Mouse (Mus musculus): ENCODE results near the gene Scaf4. TPM values are rescaled to one million over a fixed set of nuclear protein-coding genes. Genes with fewer than 3 reads are reported as not detected.

Scaf4 gene
- polyA plus RNA-seq, 1 experiment from 2014 or later: 17.5 TPM

DNA sequence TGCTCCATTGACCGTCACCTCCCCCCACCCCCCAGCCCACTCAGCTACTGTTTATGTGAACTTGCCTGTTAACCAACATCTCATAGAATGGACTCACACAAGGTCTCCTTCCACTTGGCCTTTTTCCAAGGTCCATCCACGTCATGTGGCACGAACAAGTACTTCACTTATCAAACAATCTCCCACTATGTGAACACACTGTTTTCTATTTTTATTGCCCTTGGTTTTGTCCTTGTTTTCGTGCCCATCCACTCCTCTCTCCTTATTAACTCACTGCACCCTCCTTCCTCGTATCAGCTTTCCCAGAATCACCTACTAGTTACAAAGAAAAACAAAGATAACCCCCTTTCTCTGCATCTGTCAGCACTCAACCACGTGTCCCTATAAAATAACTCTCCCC is 49.7 kb downstream of the Scaf4 start:
- no peak; the same call in 1 of the 2 replicates for ATAC-seq (ENCODE audit: insufficient number of reproducible peaks, insufficient read depth, low FRiP score, low read depth)
- H3K4me2 ChIP-seq (ENCODE audit: low read length): peak overlapping the region; percentile 5
- no peaks in the 10 kb centered on the region for H3K27me3 ChIP-seq (ENCODE audit: control insufficient read depth, insufficient read depth, low read length)
- peaks cover 36% of the 10 kb centered on the region for H3K36me3 ChIP-seq (ENCODE audit: control insufficient read depth, insufficient read depth, low read length)
- peak overlapping the region in 1 of 2 experiments; percentile 33; a peak in 2 of 4 replicates for H3K27ac ChIP-seq (replicated peaks in 1 of 2; ENCODE audit: control insufficient read depth in 1 of 2, insufficient read depth in 1 of 2, low read depth in 2 of 2, low read length in 2 of 2)
- no peaks in the 10 kb centered on the region for H3K9me3 ChIP-seq (ENCODE audit: control insufficient read depth, low read length)
- H3K4me1 ChIP-seq (ENCODE audit: control insufficient read depth in 2 of 2, insufficient read depth in 2 of 2, low read length in 2 of 2): peaks cover 5 to 12% of the 10 kb centered on the region in 2 experiments; a peak in 3 of 4 replicates
- H3K9ac ChIP-seq (ENCODE audit: low read length): no peak overlapping the region
- H3K4me3 ChIP-seq (ENCODE audit: control insufficient read depth in 1 of 2, insufficient read depth in 1 of 2, low read depth in 1 of 2, low read length in 2 of 2): no peak overlapping the region
- WGBS: 17% methylated on average over 6 of the region's 6 CpGs

DNA sequence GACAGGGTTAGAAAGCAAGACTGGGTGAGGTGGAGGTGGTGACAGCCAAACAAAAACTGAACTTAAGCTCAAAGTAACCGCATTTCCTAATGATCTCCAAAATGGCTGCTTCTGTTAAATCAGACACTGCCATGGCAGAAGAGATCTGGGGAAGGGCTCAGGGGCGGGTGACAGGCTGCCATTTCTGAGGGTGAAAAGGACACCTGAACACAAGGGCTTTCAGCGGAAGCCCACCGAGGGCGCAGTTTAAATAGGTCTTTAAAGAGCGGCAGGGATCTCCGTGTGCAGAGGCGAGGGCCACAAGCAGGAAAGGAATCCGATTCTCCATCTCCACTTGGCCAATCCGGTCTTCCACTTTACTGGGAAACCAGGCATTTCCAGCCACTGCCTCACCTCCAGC is 50.6 kb downstream of the Scaf4 start:
- Histone ChIP-seq H3K27ac (replicated peaks in 1 of 2; ENCODE audit: control insufficient read depth in 1 of 2, insufficient read depth in 1 of 2, low read depth in 2 of 2, low read length in 2 of 2) (no peak overlapping the region), H3K9me3 (ENCODE audit: control insufficient read depth, low read length) (no peaks in the 10 kb centered on the region), H3K9ac (ENCODE audit: low read length) (no peak overlapping the region), H3K4me1 (ENCODE audit: control insufficient read depth in 2 of 2, insufficient read depth in 2 of 2, low read length in 2 of 2) (peaks cover 5 to 12% of the 10 kb centered on the region in 2 experiments; a peak in 3 of 4 replicates), H3K27me3 (ENCODE audit: control insufficient read depth, insufficient read depth, low read length) (no peaks in the 10 kb centered on the region), H3K4me2 (ENCODE audit: low read length) (no peak overlapping the region), H3K36me3 (ENCODE audit: control insufficient read depth, insufficient read depth, low read length) (peaks cover 34% of the 10 kb centered on the region), H3K4me3 (ENCODE audit: control insufficient read depth in 1 of 2, insufficient read depth in 1 of 2, low read depth in 1 of 2, low read length in 2 of 2) (no peak overlapping the region)
- no peak for ATAC-seq (ENCODE audit: insufficient number of reproducible peaks, insufficient read depth, low FRiP score, low read depth)
- 93% methylated on average over 10 of the region's 10 CpGs for WGBS

DNA sequence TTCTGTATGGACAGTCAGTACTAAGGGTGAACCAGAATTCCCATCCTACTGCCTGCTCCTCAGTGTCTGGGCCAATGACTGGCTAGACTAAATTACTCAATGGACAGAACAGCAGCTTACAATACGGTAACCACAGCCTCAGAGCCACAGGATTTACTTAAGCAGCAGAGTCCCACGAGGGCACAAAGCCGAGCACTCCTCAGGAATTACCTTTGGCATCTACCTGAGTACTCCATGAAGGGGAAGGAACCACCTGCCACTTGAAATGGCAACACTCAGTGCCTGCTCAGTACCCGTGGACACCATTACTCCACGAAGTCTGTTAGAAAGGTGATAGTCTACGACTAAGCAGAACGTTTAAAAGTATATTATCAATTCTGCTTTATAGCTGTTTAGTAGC is 53.0 kb downstream of the Scaf4 start:
- Histone ChIP-seq H3K4me3 (ENCODE audit: control insufficient read depth in 1 of 2, insufficient read depth in 1 of 2, low read depth in 1 of 2, low read length in 2 of 2) (no peak overlapping the region), H3K9ac (ENCODE audit: low read length) (no peak overlapping the region), H3K4me1 (ENCODE audit: control insufficient read depth in 2 of 2, insufficient read depth in 2 of 2, low read length in 2 of 2) (peaks cover 5 to 12% of the 10 kb centered on the region in 2 experiments; a peak in 3 of 4 replicates), H3K27me3 (ENCODE audit: control insufficient read depth, insufficient read depth, low read length) (no peaks in the 10 kb centered on the region), H3K27ac (replicated peaks in 1 of 2; ENCODE audit: control insufficient read depth in 1 of 2, insufficient read depth in 1 of 2, low read depth in 2 of 2, low read length in 2 of 2) (no peak overlapping the region), H3K4me2 (ENCODE audit: low read length) (no peak overlapping the region), H3K36me3 (ENCODE audit: control insufficient read depth, insufficient read depth, low read length) (peaks cover 45% of the 10 kb centered on the region), H3K9me3 (ENCODE audit: control insufficient read depth, low read length) (no peaks in the 10 kb centered on the region)
- ATAC-seq (ENCODE audit: insufficient number of reproducible peaks, insufficient read depth, low FRiP score, low read depth): no peak
- 88% methylated on average over 7 of the region's 7 CpGs for WGBS

DNA sequence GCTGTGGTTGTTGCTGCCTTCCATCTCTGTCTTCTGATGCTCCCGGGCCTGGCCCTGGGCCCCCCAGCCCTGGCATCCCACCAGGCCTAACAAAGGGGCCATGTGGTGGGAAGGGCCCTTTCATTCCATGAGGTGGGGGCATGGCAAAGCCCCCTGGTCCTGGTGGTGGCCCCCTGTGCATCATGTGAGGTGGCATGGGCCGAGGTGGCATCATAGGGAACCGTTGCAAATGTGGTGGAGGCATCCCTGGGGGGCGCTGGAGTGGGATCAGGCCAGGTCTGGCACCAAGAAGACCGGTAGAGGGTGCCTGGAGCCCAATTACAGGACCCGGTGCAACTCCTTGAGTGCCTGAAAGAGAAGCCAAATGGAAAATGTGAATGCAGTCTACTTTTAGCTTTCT is 54.4 kb downstream of the Scaf4 start:
- Histone ChIP-seq H3K27ac (replicated peaks in 1 of 2; ENCODE audit: control insufficient read depth in 1 of 2, insufficient read depth in 1 of 2, low read depth in 2 of 2, low read length in 2 of 2) (no peak overlapping the region), H3K9ac (ENCODE audit: low read length) (no peak overlapping the region), H3K4me1 (ENCODE audit: control insufficient read depth in 2 of 2, insufficient read depth in 2 of 2, low read length in 2 of 2) (peaks cover 2 to 5% of the 10 kb centered on the region in 2 experiments; a peak in 3 of 4 replicates), H3K4me3 (ENCODE audit: control insufficient read depth in 1 of 2, insufficient read depth in 1 of 2, low read depth in 1 of 2, low read length in 2 of 2) (no peak overlapping the region), H3K9me3 (ENCODE audit: control insufficient read depth, low read length) (no peaks in the 10 kb centered on the region), H3K4me2 (ENCODE audit: low read length) (no peak overlapping the region), H3K36me3 (ENCODE audit: control insufficient read depth, insufficient read depth, low read length) (peaks cover 57% of the 10 kb centered on the region), H3K27me3 (ENCODE audit: control insufficient read depth, insufficient read depth, low read length) (no peaks in the 10 kb centered on the region)
- 84% methylated on average over 6 of the region's 6 CpGs for WGBS
- ATAC-seq (ENCODE audit: insufficient number of reproducible peaks, insufficient read depth, low FRiP score, low read depth): no peak

DNA sequence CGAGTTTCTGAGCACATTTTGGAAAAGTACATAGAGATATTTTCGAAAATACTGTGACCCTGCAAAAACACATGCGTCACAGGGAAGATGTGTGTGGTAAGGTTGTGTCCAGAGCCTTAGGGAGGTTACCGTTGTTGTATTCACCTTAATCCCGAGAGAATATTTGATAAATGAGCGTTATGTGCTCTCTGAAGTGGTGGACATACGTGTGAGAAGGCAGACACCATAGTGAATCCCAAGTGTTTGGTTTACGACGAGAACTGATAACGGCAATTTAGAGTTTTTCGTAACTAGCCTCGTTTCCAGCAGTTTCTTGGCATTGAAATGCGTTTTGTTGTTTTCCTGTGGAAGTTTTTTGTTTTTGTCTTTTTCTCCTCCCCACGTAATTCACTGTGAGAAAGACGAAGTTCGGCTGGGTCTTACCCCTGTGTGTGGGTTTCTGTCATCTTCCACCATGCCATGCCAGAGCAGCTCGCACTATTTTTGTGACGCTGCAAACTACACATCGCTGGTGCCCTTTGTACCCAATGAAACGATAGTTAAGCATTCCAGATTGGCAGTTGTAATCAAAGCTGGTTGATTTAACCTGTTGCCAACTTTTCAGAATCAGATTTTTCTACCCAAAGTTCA is 62.7 kb downstream of the Scaf4 start:
- no peak for ATAC-seq (ENCODE audit: insufficient number of reproducible peaks, insufficient read depth, low FRiP score, low read depth)

DNA sequence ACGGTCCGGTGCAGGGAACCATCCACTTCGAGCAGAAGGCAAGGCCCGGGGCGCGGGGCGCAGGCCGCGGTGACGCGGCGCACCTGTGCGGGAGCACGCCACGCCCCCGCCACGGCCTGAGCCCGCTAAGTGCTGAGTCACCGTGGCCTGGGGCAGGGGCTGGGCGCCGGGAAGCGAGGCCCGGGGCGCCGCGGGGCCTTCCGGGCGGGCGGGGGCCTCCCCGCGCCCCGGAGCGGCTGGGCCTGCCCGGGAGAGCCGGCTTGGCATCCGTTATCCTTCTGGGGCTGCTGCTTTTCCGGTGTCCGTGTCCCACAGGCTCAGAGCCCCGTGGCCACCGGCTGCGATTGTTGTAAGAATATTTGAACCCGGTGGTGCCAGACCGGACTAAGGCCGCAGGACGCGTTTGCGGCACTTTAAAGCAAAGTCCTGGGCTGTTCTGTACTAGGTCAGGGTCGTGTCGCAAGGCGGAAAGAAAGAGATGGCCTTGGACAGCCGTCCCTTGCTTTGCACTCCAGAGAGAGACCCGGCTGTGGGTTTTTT is 63.3 kb downstream of the Scaf4 start:
- peak overlapping the region; percentile 82 to 96 for H3K27ac ChIP-seq (replicated peaks in 1 of 2; ENCODE audit: control insufficient read depth in 1 of 2, insufficient read depth in 1 of 2, low read depth in 2 of 2, low read length in 2 of 2)
- peaks cover 31% of the 10 kb centered on the region for H3K36me3 ChIP-seq (ENCODE audit: control insufficient read depth, insufficient read depth, low read length)
- peak overlapping the region; percentile 64 to 95 for H3K4me3 ChIP-seq (ENCODE audit: control insufficient read depth in 1 of 2, insufficient read depth in 1 of 2, low read depth in 1 of 2, low read length in 2 of 2)
- H3K9ac ChIP-seq (ENCODE audit: low read length): peak overlapping the region; percentile 97
- ATAC-seq (ENCODE audit: insufficient number of reproducible peaks, insufficient read depth, low FRiP score, low read depth): peak; percentile 78
- H3K4me1 ChIP-seq (ENCODE audit: control insufficient read depth in 2 of 2, insufficient read depth in 2 of 2, low read length in 2 of 2): peaks cover 3 to 17% of the 10 kb centered on the region in 2 experiments
- under 1% methylated on average over 31 of the region's 52 CpGs for WGBS
- H3K9me3 ChIP-seq (ENCODE audit: control insufficient read depth, low read length): no peaks in the 10 kb centered on the region
- peak overlapping the region; percentile 78 for H3K4me2 ChIP-seq (ENCODE audit: low read length)
- no peaks in the 10 kb centered on the region for H3K27me3 ChIP-seq (ENCODE audit: control insufficient read depth, insufficient read depth, low read length)

More for the DNA sequence above, 62.7 kb downstream of the Scaf4 start:
- peaks cover 37% of the 10 kb centered on the region for H3K36me3 ChIP-seq (ENCODE audit: control insufficient read depth, insufficient read depth, low read length)
- H3K27me3 ChIP-seq (ENCODE audit: control insufficient read depth, insufficient read depth, low read length): no peaks in the 10 kb centered on the region
- H3K4me1 ChIP-seq (ENCODE audit: control insufficient read depth in 2 of 2, insufficient read depth in 2 of 2, low read length in 2 of 2): peaks cover 3 to 17% of the 10 kb centered on the region in 2 experiments
- no peaks in the 10 kb centered on the region for H3K9me3 ChIP-seq (ENCODE audit: control insufficient read depth, low read length)
- peak overlapping the region; percentile 78 for H3K4me2 ChIP-seq (ENCODE audit: low read length)
- peak overlapping the region; percentile 64 to 95 for H3K4me3 ChIP-seq (ENCODE audit: control insufficient read depth in 1 of 2, insufficient read depth in 1 of 2, low read depth in 1 of 2, low read length in 2 of 2)
- H3K9ac ChIP-seq (ENCODE audit: low read length): peak overlapping the region; percentile 97
- peak overlapping the region; percentile 82 to 96 for H3K27ac ChIP-seq (replicated peaks in 1 of 2; ENCODE audit: control insufficient read depth in 1 of 2, insufficient read depth in 1 of 2, low read depth in 2 of 2, low read length in 2 of 2)
- WGBS: 2% methylated on average over 20 of the region's 20 CpGs

DNA sequence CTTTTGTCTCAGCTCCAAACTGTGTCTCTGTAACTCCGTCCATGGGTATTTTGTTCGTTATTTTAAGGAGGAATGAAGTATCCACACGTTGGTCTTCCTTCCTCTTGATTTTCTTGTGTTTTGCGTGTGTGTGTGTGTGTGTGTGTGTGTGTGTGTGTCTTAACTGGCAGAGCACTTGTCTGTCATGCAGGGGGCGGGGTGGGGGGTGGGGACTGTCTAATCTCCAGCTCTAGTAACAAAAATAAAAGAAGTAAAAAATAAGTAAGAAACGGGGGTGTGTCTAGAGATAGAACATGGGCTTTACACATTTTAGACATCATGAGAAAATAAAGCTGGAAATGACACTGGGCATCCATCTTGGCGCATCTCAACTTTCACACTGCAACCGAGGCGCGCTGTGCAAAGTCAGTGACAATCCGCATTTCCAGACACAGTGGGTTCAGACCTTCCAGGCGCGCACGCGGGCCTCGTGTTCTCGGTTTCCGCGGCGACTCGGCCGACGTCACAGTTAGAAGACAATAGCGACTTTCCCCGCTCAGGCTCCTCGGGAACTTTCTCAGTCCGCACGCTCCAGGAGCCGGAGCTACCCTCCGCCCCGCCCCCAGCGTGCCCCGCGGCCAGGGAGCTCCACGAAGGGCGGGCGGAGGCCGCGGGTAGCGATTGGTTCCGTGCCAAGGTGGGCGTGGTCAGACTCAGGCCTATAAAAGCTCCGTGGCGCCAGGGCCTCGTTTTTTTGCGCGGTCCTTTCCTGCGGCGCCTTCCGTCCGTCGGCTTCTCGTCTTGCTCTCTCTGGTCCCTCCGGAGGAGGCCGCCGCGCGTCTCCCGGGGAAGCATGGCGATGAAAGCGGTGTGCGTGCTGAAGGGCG is 64.0 kb downstream of the Scaf4 start, which contains the start of gene Sod1:
Sod1 (plus strand) TSS at position 729 of the 866 bp plus-strand sequence.
- ATAC-seq (ENCODE audit: insufficient number of reproducible peaks, insufficient read depth, low FRiP score, low read depth): peak; percentile 96
- 2% methylated on average over 63 of the region's 63 CpGs for WGBS

More for the DNA sequence above, 64.0 kb downstream of the Scaf4 start, which contains the start of gene Sod1:
- H3K36me3 ChIP-seq (ENCODE audit: control insufficient read depth, insufficient read depth, low read length): peaks cover 24% of the 10 kb centered on the region
- peak within 1 kb of the TSS; percentile 93 to 96 for H3K27ac ChIP-seq (replicated peaks in 1 of 2; ENCODE audit: control insufficient read depth in 1 of 2, insufficient read depth in 1 of 2, low read depth in 2 of 2, low read length in 2 of 2)
- peak within 1 kb of the TSS; percentile 64 to 95 for H3K4me3 ChIP-seq (ENCODE audit: control insufficient read depth in 1 of 2, insufficient read depth in 1 of 2, low read depth in 1 of 2, low read length in 2 of 2)
- H3K27me3 ChIP-seq (ENCODE audit: control insufficient read depth, insufficient read depth, low read length): no peaks in the 10 kb centered on the region
- peak within 1 kb of the TSS; percentile 78 for H3K4me2 ChIP-seq (ENCODE audit: low read length)
- no peaks in the 10 kb centered on the region for H3K9me3 ChIP-seq (ENCODE audit: control insufficient read depth, low read length)
- peaks cover 3 to 17% of the 10 kb centered on the region in 2 experiments for H3K4me1 ChIP-seq (ENCODE audit: control insufficient read depth in 2 of 2, insufficient read depth in 2 of 2, low read length in 2 of 2)
- peak within 1 kb of the TSS; percentile 97 for H3K9ac ChIP-seq (ENCODE audit: low read length)

Measured in heart, embryonic 14.5 days (tissue).